ENCODE assay signal across 21 mouse cellular contexts in the genomic region with DNA sequence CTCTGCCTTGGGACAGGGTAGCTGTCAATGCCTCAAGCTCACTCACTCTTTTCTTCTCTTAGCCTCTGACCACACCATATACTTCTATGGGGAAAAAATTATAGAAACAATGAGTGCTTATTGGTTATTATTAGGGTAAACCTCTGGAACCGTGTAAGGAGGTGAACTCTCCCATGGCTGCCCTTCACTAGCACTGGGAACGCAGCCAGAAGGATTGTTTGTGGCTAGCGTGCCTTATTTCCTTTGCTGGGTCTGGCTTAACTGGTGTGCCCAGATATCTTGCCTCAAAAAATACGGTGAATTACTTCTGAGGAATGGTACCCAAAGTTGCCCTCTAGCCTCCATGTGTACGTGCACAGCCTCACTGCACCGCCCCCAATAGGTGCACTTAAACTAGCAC. TPM values are rescaled to one million over a fixed set of nuclear protein-coding genes. Genes with fewer than 3 reads are reported as not detected.
DNase-seq lines count a peak whose midpoint lies in the region; ATAC-seq and TF ChIP-seq lines count a peak whose summit lies in the region.
"Had no signal": no experiment of that assay in that cellular context is flagged by ENCODE, and none has a peak within 500 bp of the region (broad histone marks: within the 10 kb centered on the region; RNA-seq: fewer than 3 reads in every experiment).

No protein-coding gene starts in this region.

- peak overlapping the region; percentile 45 for H3K27ac ChIP-seq in lung, embryonic 16.5 days (ENCODE audit: low read length)
- no peak overlapping the region for H3K27ac ChIP-seq in lung, postnatal 0 days (ENCODE audit: low read length)
- H3K27ac ChIP-seq in hindbrain, embryonic 11.5 days (ENCODE audit: low read depth, low read length): no peak overlapping the region
- H3K27ac ChIP-seq: forebrain, embryonic 13.5 days; hindbrain, embryonic 12.5 days; limb, embryonic 13.5 days; liver, embryonic 14.5 days; midbrain, embryonic 10.5 days; neural tube, embryonic 12.5 days had no signal

- TF ChIP-seq EP300 in lung, postnatal 0 days (IDR thresholded peaks at IDR 0.05): no peak

- ATAC-seq in lung, embryonic 16.5 days (ENCODE audit: low read depth): 0 out of 2 replicates have a peak, but pooled peaks have one; percentile 13
- ATAC-seq in lung, postnatal 0 days: no peak
- no peak for ATAC-seq in hindbrain, embryonic 11.5 days (ENCODE audit: low FRiP score)
- ATAC-seq: forebrain, embryonic 13.5 days; inflammation-experienced regulatory T-cells, adult 6 months had no signal

- H3K27me3 ChIP-seq in lung, embryonic 16.5 days (ENCODE audit: control insufficient read depth, insufficient read depth, low read depth, low read length): no peaks in the 10 kb centered on the region
- no peaks in the 10 kb centered on the region for H3K27me3 ChIP-seq in lung, postnatal 0 days (replicated peaks; ENCODE audit: insufficient read depth, low read length)
- no peaks in the 10 kb centered on the region for H3K27me3 ChIP-seq in hindbrain, embryonic 11.5 days (ENCODE audit: control insufficient read depth, insufficient read depth, low read length)
- H3K27me3 ChIP-seq: forebrain, embryonic 13.5 days; hindbrain, embryonic 12.5 days; limb, embryonic 13.5 days; neural tube, embryonic 12.5 days had no signal

- H3K4me3 ChIP-seq in lung, embryonic 16.5 days (ENCODE audit: low read length): no peak overlapping the region
- H3K4me3 ChIP-seq in lung, postnatal 0 days (ENCODE audit: low read depth, low read length): no peak overlapping the region
- H3K4me3 ChIP-seq in hindbrain, embryonic 11.5 days (ENCODE audit: low read depth, low read length): no peak overlapping the region
- H3K4me3 ChIP-seq: forebrain, embryonic 13.5 days; hindbrain, embryonic 12.5 days; limb, embryonic 13.5 days; midbrain, embryonic 10.5 days; neural tube, embryonic 12.5 days had no signal

- no peak overlapping the region for H3K9ac ChIP-seq in lung, embryonic 16.5 days (ENCODE audit: low read length)
- H3K9ac ChIP-seq in lung, postnatal 0 days (replicated peaks; ENCODE audit: low read depth): no peak overlapping the region
- H3K9ac ChIP-seq in hindbrain, embryonic 11.5 days (ENCODE audit: low read depth, low read length): no peak overlapping the region
- H3K9ac ChIP-seq: forebrain, embryonic 13.5 days; hindbrain, embryonic 12.5 days; limb, embryonic 13.5 days; liver, embryonic 14.5 days; neural tube, embryonic 12.5 days had no signal

- DNase-seq in cerebellum, postnatal 10 days: peak; percentile 23 to 35
- no peak for DNase-seq in cerebellum, adult 18-20 months
- DNase-seq in lung, postnatal 0 days (ENCODE audit: low spot score): no peak
- peak; percentile 20 for DNase-seq in adrenal gland, postnatal 25 days
- DNase-seq in kidney, postnatal 14 days: peak; percentile 43
- no peak for DNase-seq in gastrocnemius, postnatal 36 days
- no peak for DNase-seq in hindbrain, embryonic 11.5 days (ENCODE audit: low spot score)
- DNase-seq: B cell, adult 2 months; cerebellum, postnatal 14 days; gastrocnemius, postnatal 14 days; lung, postnatal 36 days; retina, postnatal 1 day had no signal

- no peak overlapping the region for H3K4me2 ChIP-seq in lung, embryonic 16.5 days (ENCODE audit: low read depth, low read length)
- no peak overlapping the region for H3K4me2 ChIP-seq in lung, postnatal 0 days (replicated peaks; ENCODE audit: low read depth, low read length)
- no peak overlapping the region for H3K4me2 ChIP-seq in hindbrain, embryonic 11.5 days (replicated peaks; ENCODE audit: low read depth, low read length)
- H3K4me2 ChIP-seq: forebrain, embryonic 13.5 days; hindbrain, embryonic 12.5 days; limb, embryonic 13.5 days; neural tube, embryonic 12.5 days had no signal

- no peak for TF ChIP-seq CTCF in lung, postnatal 0 days (IDR thresholded peaks at IDR 0.05)

- peaks cover 23% of the 10 kb centered on the region for H3K4me1 ChIP-seq in lung, embryonic 16.5 days (replicated peaks; ENCODE audit: control insufficient read depth, insufficient read depth, low read length)
- H3K4me1 ChIP-seq in lung, postnatal 0 days (ENCODE audit: insufficient read depth, low read depth, low read length): peaks cover 11% of the 10 kb centered on the region; the same call in 1 of the 2 replicates
- no peaks in the 10 kb centered on the region for H3K4me1 ChIP-seq in hindbrain, embryonic 11.5 days (replicated peaks; ENCODE audit: control insufficient read depth, insufficient read depth, low read length)
- H3K4me1 ChIP-seq: hindbrain, embryonic 12.5 days; neural tube, embryonic 12.5 days had no signal

- peaks cover 11% of the 10 kb centered on the region for H3K36me3 ChIP-seq in lung, embryonic 16.5 days (ENCODE audit: control insufficient read depth, insufficient read depth, low read length)
- no peaks in the 10 kb centered on the region for H3K36me3 ChIP-seq in lung, postnatal 0 days (ENCODE audit: insufficient read depth, low read length)
- H3K36me3 ChIP-seq in hindbrain, embryonic 11.5 days (ENCODE audit: control insufficient read depth, insufficient read depth, low read length): no peaks in the 10 kb centered on the region
- H3K36me3 ChIP-seq: hindbrain, embryonic 12.5 days; limb, embryonic 13.5 days; midbrain, embryonic 10.5 days; neural tube, embryonic 12.5 days had no signal

- intact Hi-C loops in gastrocnemius, postnatal 36 days (cut with DNase I): no loop called here

- WGBS in lung, embryonic 16.5 days: 43% methylated on average over 6 of the region's 6 CpGs
- 39% methylated on average over 6 of the region's 6 CpGs for WGBS in lung, postnatal 0 days
- 90% methylated on average over 6 of the region's 6 CpGs for whole genome bisulfite sequencing in hindbrain, embryonic 11.5 days

- no peaks in the 10 kb centered on the region for H3K9me3 ChIP-seq in lung, embryonic 16.5 days (ENCODE audit: control insufficient read depth, low read length)
- no peaks in the 10 kb centered on the region for H3K9me3 ChIP-seq in lung, postnatal 0 days (ENCODE audit: low read length)
- H3K9me3 ChIP-seq in hindbrain, embryonic 11.5 days (ENCODE audit: control insufficient read depth, low read length): no peaks in the 10 kb centered on the region
- H3K9me3 ChIP-seq: forebrain, embryonic 13.5 days; hindbrain, embryonic 12.5 days; neural tube, embryonic 12.5 days had no signal

RNA-seq across cellular contexts. Expression of a gene that starts 43.4 kb away (rescaled TPM):
- 15.3 and 15.7 TPM in 2 replicates for polyA plus RNA-seq in lung, embryonic 16.5 days (2015; fragmentation: Nextera tagmentation; extraction: Ambion mirVana)
- 2.5 and 2.6 TPM in 2 replicates for polyA plus RNA-seq in lung, postnatal 0 days (2015; fragmentation: Nextera tagmentation; extraction: Ambion mirVana)
- total RNA-seq in adrenal gland, postnatal 25 days (2021): 10.2 and 10.5 TPM in 2 replicates
- total RNA-seq in gastrocnemius, postnatal 36 days (2021): 1 to 10 TPM in 1 of 2 experiments, under 1 TPM in 1; 0.82 to 1.8 TPM
- 3.1 and 4.5 TPM in 2 replicates for polyA plus RNA-seq in hindbrain, embryonic 11.5 days (2014; fragmentation: Nextera tagmentation; extraction: Ambion mirVana)
- total RNA-seq: monocyte, adult 5-6 weeks had no signal

Comparison
In these comparisons a context has a peak if more than half of its experiments do, and no peak if none do; other contexts are left out.
1. DNase-seq: peak in cerebellum, postnatal 10 days (2 of 2), adrenal gland, postnatal 25 days (single experiment) and kidney, postnatal 14 days (single experiment); none in cerebellum, adult 18-20 months (0 of 2), lung, postnatal 0 days (single experiment), gastrocnemius, postnatal 36 days (0 of 2) and hindbrain, embryonic 11.5 days (single experiment).